Mouse (Mus musculus) left cerebral cortex, adult 11 months (tissue): Measurements from ENCODE around the gene Zfp978.
"Not testable (repeated sequence)": the region's sequence is repeated elsewhere in the genome, so short reads cannot be mapped to it uniquely, and the experiment has no call there.

Source experiments
- DNase-seq: peaks from one replicate; pipeline ENCODE4 v3.0.0; 2022; ENCODE audit warnings: low spot score

Zfp978 gene

GRCm38 (mm10) chr4:147416365-147416764 lies 55.3 kb downstream of the Zfp978 start:
- not testable (repeated sequence) for DNase-seq

GRCm38 (mm10) chr4:147417157-147417778 lies 56.2 kb downstream of the Zfp978 start:
- DNase-seq = no peak

DNA sequence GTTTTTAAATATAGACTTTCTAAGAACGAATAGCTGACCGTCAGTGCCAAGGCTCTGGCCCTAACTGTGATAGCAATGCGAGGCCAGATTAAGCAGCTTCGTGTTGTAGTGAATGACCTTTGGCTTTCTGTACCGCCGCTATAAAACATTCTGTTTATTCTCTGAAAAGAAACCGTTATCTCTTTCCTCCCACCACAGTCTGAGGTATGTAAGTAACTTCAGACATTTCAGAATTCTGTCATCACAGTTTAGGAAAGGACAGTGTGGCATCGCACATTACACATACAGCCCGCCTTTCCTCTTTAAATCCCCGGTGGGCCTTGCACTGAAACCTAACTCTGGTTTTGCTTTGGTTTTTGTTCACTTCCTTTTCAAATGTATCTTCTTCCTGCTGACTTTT lies 56.8 kb downstream of the Zfp978 start:
- no peak for DNase-seq

GRCm38 (mm10) chr4:147418333-147418732 lies 57.2 kb downstream of the Zfp978 start:
- not testable (repeated sequence) for DNase-seq

GRCm38 (mm10) chr4:147419190-147419589 lies 58.1 kb downstream of the Zfp978 start:
- not testable (repeated sequence) for DNase-seq

DNA sequence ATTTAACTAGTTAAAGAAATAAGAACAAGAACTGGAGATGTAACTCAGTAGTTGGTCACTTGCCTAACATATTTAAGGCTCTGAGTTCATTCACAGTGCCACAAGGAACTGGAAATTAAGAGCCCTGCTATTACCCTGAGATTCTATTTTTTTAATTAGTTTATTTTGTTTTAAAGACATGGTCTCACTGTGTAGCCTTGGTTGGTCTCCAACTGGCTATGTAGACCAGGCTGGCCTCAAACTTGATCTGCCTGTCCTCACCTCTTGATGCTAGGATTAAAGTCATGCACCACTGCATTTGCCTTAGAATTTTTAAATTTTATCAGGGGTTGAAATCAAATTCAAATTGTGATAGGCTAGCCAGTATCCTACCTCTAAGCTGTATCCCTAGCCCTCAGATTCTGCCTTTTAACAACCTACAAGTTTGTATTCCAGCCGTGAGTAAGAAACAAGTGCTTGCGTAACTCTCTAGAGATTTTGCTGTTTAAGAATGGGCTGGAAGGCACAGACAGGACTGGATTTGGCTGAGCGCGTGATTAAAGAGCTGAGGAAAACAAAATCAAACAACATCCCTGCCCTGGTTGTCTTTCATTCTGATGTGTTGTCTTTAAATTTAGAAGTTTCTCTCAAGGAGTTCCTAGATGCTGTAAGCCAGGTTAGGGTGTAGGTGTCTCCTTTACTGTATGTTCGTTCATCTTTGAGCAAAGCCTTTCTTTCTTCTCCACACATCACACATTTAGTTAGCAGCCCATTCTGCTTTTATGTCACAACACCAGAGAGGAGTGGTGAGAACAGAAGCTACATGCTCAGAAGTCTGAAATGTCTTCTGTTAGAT lies 58.9 kb downstream of the Zfp978 start:
- DNase-seq = not testable (repeated sequence)

- no peak for DNase-seq
These were observed 59.7 kb downstream of the Zfp978 start for GRCm38 (mm10) chr4:147420794-147421193.

DNA sequence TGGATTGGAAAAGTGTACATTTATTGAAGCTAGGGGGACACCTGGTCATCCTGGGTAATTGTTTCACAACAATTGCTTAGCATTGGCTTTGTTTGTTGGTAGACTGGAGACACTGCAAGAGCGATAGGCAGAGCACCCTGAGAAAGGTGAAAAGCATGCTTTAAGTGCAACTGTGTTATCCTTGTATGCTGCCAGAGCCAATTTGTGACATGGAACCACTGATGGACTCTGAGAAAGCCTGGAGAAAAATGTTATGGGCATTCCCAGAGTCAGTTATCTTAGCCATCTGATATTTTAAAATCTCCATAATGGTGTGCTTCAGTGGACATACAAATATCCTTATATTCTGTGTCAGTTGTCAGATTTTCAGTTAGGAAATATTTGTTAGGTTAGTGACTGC lies 60.2 kb downstream of the Zfp978 start:
- DNase-seq = not testable (repeated sequence)

GRCm38 (mm10) chr4:147423140-147423539 lies 62.0 kb downstream of the Zfp978 start:
- no peak for DNase-seq

GRCm38 (mm10) chr4:147423641-147424298 lies 62.7 kb downstream of the Zfp978 start:
- DNase-seq = no peak

DNA sequence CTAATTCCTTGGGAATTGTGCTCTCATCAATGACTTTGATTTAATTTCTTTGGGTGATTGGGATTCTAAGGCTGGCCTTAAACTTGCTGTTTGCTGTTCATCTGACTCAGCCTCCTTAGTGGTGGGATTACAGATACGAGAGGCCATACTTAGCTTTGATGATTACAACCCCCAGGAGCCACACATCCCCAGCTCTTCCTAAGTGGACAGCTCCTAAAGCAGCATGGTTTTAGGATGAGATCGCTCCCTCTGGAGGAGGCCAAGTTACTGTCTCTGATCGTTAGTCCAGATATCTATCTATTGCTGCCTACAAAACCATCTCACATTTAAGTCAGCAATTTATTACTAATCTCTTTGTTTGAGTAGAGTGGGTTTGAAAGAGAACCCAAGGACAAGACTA lies 63.3 kb downstream of the Zfp978 start:
- not testable (repeated sequence) for DNase-seq

DNA sequence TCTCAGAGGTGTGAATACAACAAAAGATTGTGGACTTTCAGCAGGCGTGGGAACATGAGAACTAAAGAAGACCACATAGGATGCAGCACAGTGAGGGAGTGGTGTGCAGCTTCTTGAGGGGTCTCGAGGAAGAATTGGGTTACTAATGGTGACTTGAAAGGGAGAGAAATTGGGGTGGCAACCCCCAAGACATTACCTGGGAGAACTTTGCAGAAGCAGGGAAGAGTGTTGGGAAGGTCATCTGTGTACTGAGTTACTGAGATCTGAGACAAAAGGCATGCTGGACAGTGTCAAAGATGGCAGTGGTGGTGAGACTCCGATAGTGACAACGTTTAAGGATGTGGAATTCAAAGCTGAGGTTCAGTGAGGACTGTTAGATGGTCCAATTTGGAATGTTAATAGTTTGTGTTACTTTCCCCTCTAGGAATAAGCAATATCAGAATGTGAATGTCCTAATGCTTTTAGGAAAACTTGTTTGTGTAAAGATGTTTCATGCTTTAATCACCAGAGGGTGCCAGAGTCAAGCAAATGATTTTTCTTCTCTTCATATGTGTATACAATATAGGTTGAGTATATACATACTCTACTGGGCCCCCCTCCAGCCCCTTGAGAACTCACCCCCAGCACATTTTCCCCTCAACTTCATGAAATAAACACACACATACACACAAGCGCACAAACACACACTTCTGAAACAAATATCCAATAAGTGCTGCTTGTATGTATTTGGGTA lies 64.7 kb downstream of the Zfp978 start:
- not testable (repeated sequence) for DNase-seq

- DNase-seq = no peak
These were observed 69.5 kb downstream of the Zfp978 start for GRCm38 (mm10) chr4:147430651-147431050.

- DNase-seq = not testable (repeated sequence)
These were observed 70.8 kb downstream of the Zfp978 start for GRCm38 (mm10) chr4:147431696-147432442.

- DNase-seq = no peak
These were observed 71.3 kb downstream of the Zfp978 start for GRCm38 (mm10) chr4:147432443-147432790.

- DNase-seq = no peak
These were observed 71.9 kb downstream of the Zfp978 start for GRCm38 (mm10) chr4:147433017-147433416.

DNA sequence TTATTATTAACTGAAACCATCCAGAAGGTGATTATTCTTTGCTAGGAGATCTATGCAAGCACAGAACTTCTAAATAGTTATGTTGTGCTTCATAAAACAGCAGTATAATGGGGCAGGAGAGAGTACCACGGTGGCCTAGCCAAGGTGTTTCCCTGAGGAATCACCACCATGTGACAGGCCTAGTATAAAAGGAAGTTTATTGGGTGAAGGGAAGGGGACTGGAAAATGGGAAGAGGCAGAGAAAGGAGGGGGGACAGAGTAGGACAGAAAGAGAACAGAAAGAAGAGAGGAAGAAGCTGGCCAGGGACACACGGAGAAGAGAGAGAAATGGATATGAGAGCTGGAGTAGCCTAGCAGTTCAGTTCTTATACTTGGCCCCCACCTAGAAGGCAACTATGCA lies 72.8 kb downstream of the Zfp978 start:
- DNase-seq = no peak
